Mouse (Mus musculus) adrenal gland, adult (tissue): ENCODE measurements around the gene Syt13.

ENCODE experiments used
- DNase-seq, 2 experiments: peaks; one replicate each; pipeline ENCODE4 v3.0.0; 2022 to 2023; ENCODE audit warnings: low spot score in 1 of 2; ENCODE audit not compliant: inconsistent age in 2 of 2

The Syt13 gene

GRCm38 (mm10) chr2:92920709-92921108, 5.8 kb downstream of the Syt13 start:
- DNase-seq = no peak

- no peak for DNase-seq
Observed at GRCm38 (mm10) chr2:92924677-92925259, 9.9 kb downstream of the Syt13 start.

GRCm38 (mm10) chr2:92929696-92930095, 14.8 kb downstream of the Syt13 start:
- DNase-seq = no peak

- no peak for DNase-seq
Observed at GRCm38 (mm10) chr2:92931061-92931460, 16.2 kb downstream of the Syt13 start.

DNA sequence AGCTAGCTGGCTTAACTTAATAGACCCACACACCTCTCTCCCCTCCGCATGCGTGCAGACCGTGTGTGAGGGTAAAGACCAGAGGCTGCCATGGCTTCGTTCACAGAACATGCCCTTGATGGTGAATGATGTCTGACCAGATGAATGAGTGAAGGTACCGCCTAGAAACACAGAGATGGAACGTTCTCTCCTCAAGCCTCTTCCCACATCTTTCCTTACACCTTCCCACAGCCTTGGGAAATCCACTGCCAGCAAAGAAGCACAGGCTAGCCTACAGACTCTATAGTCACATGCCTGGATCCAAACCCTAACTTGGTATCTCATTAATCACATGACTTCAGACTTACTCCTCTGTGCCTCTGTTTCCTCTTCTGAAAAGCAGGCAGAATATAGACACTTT, 18.5 kb downstream of the Syt13 start:
- DNase-seq = no peak

- no peak for DNase-seq
Observed at GRCm38 (mm10) chr2:92934312-92934982, 19.5 kb downstream of the Syt13 start.

- no peak for DNase-seq
Observed at GRCm38 (mm10) chr2:92935483-92935882, 20.6 kb downstream of the Syt13 start.

DNA sequence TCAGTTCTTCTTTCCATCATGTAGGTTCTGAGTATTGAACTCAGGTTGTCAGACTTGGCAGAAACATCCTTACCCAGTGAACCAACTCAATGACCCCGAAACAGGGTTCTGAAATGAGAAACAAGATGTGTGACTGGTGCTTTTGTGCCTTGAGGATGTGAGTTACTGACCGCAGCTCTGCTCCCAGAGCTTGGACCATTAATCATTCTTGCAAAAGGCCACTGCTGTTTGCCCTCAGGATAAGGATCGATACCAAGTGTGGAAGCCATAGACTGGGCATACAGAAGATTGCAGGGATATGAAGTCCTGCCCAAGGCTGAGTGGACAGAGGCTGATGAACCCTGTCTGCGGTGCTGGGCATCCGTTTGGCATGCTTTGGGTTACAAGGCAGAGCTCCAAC, 23.2 kb downstream of the Syt13 start:
- no peak for DNase-seq

DNA sequence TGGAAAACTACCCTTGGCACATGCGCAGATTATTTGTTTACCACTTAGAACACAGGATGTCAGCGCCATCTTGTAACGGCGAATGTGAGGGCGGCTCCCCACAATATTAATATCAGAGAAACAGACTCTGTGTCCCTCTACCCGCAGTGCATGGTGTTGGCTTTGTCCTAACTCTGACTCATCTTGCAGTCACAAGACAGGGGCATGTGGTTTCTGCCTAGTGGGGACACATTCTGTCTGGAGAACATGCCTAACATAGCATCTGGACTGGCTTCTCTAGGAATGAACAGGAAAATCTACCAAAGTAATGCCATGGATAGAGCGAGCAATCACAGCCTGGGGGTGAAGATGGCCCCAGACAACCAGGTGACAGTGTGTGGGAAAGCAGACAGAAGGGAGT, 23.9 kb downstream of the Syt13 start:
- DNase-seq = peak in 1 of 2 experiments; percentile 49

- DNase-seq = no peak
Observed at GRCm38 (mm10) chr2:92940963-92941362, 26.1 kb downstream of the Syt13 start.

GRCm38 (mm10) chr2:92941463-92941862, 26.6 kb downstream of the Syt13 start:
- DNase-seq = peak in 1 of 2 experiments; percentile 40

GRCm38 (mm10) chr2:92943406-92943805, 28.5 kb downstream of the Syt13 start:
- DNase-seq = peak; percentile 70 to 94

DNA sequence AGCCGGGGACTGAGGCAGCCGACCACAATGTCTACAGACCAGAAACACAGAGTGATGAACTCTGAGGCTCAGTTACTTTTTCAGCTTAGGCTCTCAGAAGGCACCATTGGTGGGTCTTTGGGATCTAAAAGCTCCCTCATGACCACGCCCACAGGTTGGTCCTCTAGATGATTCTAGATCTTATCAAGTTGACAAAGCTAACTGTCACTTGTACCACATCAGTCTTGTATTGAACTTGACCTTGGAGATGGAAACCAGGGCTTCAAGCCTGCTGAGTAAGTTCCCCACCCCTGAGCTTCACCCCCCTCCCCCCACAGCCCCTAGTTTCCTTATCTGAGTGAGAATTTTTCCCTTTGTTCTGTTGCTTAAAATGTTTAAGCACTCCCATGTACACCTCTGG, 29.5 kb downstream of the Syt13 start:
- no peak for DNase-seq

GRCm38 (mm10) chr2:92945125-92945746, 30.3 kb downstream of the Syt13 start:
- DNase-seq = no peak

- DNase-seq = no peak
Observed at GRCm38 (mm10) chr2:92945824-92946598, 31.1 kb downstream of the Syt13 start.

GRCm38 (mm10) chr2:92947981-92948698, 33.2 kb downstream of the Syt13 start:
- peak; percentile 69 to 79 for DNase-seq

DNA sequence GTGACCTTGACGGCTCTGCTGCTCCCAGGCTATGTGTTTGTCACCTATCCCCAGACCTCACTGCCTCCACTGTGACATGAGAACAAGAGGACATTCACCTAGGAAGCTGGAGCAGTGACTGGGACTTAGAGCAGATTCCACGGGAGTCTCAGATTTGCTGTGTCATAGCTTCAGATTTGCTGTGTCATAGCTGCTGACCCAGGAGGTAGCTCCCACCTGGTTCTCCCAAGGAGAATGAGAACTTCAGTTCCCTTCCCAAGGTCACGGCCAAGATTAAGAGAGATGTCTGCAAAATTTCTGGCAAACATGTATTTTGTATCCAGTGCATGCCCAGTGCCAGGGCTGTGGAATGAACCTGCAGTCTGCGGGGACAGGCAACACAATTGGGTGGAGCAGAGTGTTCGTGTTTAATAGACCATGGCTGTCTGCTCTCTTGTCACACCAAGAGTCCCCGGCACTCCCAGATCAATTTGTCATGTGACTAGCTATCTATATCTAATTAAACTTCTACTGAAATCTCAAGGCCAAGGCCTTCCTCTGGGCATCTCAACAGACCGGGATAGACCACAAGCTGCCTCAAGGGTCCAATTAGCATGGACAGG, 33.9 kb downstream of the Syt13 start:
- no peak for DNase-seq

DNA sequence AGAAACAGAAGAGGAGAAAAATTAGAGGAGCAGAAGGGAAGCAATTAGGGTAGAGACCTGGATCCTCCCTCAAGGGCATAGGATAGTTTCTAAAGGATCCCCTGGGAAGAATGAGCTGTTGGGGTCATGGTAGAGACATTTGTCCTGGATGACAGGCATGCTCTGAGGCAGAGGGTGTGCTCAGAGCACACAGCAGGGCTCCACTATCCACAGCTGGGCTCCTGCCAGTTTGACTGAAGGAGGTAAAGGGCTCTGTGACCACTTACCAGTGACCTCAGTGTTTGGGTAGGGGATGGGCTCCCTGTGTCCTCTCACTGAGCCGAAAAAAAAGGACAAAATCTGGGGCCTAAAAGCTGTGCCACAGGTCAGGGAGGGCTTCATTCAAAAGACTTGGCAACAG, 34.6 kb downstream of the Syt13 start:
- no peak for DNase-seq

GRCm38 (mm10) chr2:92953450-92953849, 38.6 kb downstream of the Syt13 start:
- DNase-seq = no peak

DNA sequence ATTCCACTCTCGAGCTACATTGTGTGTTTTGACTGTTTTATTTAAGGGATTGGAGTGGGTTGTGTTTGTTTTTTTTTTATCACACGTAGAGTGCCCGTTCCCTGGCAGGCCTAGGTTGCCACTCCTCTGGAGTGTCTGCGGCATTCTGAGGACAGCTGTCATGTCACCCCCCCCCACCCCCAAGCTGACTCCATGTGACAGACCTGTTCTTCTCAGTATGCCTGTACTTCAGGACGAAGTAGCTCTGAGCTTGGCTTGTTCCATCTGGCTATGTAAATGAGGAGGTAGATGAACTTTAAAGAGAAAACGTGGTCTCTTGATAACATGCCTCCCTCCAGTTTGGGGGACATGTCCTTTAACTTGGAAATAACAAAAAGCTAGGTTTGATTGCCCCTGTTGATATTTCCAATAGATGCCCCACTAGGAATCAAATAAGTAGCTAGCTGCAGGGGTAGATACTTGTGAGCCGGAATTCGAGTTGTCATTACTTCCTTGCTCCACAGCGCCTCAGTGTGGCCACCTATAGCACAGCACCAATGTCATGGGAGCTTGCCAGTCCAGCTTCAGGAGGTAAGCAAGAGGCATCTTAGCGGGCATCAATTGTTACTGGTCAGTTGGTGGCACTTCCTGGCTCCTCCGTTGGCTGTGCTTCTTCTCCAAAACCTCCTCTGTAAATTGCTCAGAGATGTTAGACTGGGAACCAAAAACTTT, 39.7 kb downstream of the Syt13 start:
- DNase-seq = peak; percentile 71 to 92
